Mouse (Mus musculus) stomach, postnatal 0 days (tissue): ENCODE measurements at regions not wholly inside any gene's neighbourhood (a gene's known extent, or its start where the extent isn't known, plus 50 kb on each side); places are given as distances from the start of the nearest gene placed in this dataset.

Experiments
- CTCF ChIP-seq: IDR thresholded peaks from 2 replicates; pipeline ENCODE4 v1.5.1; 2016; ENCODE audit warnings: antibody characterized with exemption, low read depth, mild to moderate bottlenecking, moderate library complexity
- EP300 ChIP-seq: optimal IDR thresholded peaks from 2 replicates; pipeline ENCODE3; 2016; ENCODE audit warnings: antibody characterized with exemption

- no peak for TF ChIP-seq CTCF
- TF ChIP-seq EP300: no peak
These were observed 462.8 kb upstream of the Kif2b start for GRCm38 (mm10) chr11:92040161-92040560.
